Mouse (Mus musculus) neutrophil, adult 5-6 weeks (primary cell): Measurements from ENCODE around the gene Msx2. TPM values are rescaled to one million over a fixed set of nuclear protein-coding genes. Genes with fewer than 3 reads are reported as not detected.

ENCODE experiments used
- ATAC-seq: fragments of 151-379, 151-347 bp; 2 replicates; pipeline ENCODE4 v1.8.0; 2017; ENCODE audit warnings: mild to moderate bottlenecking, moderate TSS enrichment; ENCODE audit not compliant: insufficient number of reproducible peaks, poor library complexity, low FRiP score, severe bottlenecking; ENCODE audit errors: extremely low read depth
- total RNA-seq: library from RNA; stranded (forward); fragments of 200-1000 nt; gene quantifications from 2 replicates; pipeline ENCODE4 v1.2.3, GENCODE M21; 2017

The Msx2 gene
- total RNA-seq = not detected in 2 replicates

- no peak for ATAC-seq
These were observed at the start of gene Msx2 for GRCm38 (mm10) chr13:53472614-53473124. Msx2 (minus strand) TSS chr13:53473074.

DNA sequence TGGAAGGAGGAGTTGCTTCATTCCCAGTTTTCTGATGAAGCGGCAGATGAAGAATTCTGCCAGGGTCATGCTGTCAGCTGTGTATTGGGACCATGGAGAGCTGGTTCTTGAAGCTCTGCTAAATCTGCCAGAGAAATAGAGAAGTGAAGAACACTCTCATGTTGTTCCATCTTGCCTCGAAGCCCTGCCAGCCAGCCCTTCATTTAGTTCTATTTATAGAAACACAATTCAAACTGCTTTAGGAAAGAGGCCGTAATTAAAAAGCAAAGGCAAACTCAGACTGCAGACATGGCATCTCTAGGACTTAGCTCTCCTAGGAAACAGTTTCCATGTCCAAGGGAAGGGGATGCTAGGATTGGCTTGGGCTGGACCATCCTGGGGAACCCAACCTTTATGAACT, 48.6 kb upstream of the Msx2 start:
- ATAC-seq = no peak

DNA sequence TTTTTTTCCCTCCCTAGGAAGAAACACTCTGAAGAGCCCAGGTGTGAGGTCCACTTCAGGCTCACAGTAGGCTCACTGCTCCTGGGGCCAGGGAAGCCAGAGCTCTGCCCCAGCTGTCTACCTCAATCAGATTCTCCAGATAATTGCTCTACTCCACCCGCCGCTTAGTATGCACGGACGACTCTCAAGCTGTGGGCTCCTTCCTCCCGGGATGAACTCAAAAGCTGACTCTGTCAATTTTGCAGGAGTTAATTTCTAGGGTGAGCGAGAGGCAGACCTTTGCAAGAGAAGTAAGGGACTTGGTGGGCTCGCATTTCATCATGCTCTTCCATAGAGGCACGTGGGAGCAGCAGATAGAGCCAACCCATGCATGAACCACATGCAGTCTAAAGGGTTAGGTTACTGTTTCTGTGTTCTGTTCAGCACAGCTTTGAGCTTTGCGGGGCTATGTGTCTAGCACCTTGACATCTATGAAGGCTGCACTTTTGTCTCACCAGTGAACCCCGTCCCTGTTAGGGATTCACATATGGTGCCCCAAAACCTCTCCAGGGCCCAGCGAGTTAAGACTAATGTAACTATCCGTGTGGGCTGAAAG, 47.6 kb upstream of the Msx2 start:
- ATAC-seq = no peak

DNA sequence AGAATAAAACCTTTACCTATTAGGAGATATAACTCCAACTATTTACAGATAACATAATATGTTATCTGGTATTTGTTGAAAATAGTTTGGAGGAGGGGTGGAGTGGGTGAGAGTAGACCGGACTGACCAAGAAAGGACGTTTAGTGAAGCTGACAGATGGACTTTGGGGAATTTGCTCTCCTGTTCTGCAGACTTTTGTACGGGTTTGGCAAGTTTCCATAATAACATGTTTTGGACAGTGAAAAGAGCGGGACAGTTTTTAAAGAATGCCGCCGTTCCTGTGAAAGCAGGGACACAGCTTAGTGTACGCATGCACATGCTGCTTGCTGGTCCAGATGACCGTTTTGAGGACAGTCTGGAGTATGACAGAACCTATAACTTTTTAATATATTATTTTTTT, 46.9 kb upstream of the Msx2 start:
- ATAC-seq = no peak

GRCm38 (mm10) chr13:53518306-53518705, 45.4 kb upstream of the Msx2 start:
- ATAC-seq = no peak

DNA sequence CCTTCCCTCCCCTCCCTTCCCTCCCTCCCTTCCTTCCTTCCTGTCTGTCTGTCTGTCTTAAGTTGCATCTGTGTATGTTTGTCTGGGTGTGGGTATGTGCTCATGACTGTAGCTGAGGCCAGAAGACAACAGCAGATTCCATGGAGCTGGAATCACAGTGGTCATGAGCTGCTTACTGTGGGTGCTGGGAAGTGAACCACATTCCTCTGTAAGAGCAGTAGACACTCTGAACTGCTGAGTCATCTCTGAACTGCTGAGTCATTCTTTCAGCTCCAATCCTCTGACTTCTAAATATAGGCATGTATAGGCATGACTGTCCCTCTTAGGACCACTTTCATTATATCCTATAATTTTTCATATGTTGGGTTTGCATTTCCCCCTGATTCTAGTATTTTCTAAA, 41.7 kb upstream of the Msx2 start:
- no peak for ATAC-seq

- no peak for ATAC-seq
These were observed 38.5 kb upstream of the Msx2 start for GRCm38 (mm10) chr13:53511366-53511765.

- no peak for ATAC-seq
These were observed 29.5 kb upstream of the Msx2 start for GRCm38 (mm10) chr13:53502406-53502805.

DNA sequence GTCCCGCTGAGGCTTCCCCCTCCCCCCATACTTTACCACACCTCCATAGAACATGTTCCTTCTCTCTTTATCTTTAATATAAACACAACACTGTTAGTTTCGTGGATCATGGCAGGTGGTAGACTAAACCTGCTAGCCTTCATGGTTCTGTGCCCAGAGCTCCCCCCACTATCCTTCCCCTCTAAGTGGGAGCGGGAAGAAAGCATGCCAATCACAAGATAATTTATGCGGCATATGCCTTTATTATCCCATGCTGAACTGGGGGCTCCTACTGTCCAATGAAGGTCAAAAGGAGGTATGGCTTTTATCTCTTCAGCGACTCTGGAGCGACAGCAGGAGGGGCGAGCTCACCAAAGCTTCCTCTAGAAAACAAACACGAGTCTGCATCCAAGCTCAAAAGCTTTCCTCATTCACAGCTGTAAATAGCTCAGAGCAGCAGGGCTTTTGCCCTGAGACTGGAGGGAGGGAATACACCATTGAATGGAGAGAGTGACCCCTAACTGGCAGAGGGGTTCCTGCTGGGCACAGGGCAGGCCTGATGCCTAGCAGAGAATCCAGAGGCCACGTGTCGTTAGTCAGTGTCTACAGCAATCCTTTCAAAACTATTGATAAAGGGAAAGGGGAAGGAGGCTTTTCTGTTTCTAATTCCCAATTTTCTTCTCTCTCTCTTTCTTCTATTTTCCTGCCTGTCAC, 28.8 kb upstream of the Msx2 start:
- no peak for ATAC-seq

DNA sequence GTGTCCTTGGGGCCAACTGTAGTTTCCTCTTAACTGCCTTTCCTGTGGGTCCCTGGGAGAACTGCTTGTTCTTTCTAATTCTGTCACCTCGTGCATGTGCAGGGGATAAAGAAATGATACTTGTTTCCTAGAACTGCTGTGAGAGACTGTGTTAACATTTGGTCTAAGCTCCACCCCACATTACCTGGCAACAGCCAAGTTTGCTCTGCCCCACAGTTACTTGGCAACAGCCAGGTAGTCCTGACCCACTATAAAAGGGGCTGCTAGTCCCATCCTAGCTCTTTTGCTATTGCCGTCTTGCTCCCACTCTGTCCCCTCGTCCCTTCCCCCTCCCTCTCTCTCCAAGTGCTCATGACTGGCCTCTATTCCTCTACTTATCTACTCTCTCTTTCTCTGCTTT, 28.2 kb upstream of the Msx2 start:
- ATAC-seq = no peak

DNA sequence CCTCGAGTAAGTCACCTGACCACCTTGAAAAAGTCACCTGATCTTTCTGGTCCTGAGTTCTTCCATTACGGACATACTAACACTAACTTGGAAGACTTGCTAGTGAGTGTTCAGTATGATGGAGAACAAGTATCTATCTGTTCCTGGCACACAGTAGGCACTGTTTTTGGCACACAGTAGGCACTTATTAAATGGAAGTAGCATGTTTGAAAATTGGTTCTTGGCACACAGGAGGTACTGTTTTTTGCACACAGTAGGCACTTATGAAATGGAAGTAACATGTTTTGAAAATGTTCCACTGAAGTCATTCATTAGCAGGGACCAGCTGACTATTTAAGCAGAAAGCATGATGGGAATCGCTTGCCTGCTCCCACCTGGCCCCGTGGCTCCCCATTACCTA, 13.6 kb upstream of the Msx2 start:
- ATAC-seq = no peak

DNA sequence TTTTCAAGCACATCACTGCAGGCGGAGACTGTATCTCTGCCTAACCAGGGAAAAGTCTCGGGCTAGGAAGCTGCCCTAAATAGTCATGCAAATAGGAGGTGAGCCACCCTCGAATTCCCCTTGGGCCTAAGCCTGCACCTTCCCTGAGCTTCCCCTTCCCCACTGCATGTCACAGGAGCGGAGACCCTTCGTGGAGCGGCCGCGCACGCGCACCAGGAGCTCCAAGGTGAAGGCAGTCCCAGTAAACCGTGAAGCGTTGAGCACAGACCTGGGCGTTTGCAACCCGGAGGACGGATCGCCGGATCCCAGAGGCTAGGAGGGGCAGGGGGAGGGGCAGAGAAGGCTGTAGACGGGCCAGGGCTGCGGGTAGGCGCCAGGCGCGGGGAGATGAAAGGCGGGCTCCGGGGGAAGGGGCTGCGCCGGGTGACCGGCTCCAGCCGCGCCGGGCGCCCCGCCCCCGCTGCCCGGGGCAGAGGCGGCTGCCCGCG, 2.9 kb upstream of the Msx2 start:
- ATAC-seq = no peak

DNA sequence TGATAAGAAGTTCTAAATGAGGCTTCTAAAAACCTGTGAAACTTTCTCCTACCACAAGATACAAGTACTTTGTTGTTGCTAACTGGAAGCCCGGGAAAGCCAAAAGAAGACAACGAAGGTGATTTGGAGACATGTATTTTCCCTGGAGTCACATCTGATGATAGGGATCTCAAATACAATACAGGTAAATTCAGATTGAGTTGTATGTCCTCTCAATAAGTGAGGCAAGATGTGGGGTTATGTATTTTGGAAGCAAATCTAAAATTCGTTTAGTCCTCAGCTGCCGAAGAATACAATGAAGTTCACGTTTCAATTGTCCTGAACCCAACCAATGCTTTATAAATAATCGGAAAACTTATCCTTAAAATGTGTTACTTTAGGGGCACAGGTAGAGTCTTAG, 1.6 kb upstream of the Msx2 start:
- ATAC-seq = no peak

- no peak for ATAC-seq
These were observed 1.1 kb upstream of the Msx2 start for GRCm38 (mm10) chr13:53473991-53474390.

GRCm38 (mm10) chr13:53473291-53473690, 417 bp upstream of the Msx2 start:
- no peak for ATAC-seq

GRCm38 (mm10) chr13:53471926-53472613, 804 bp downstream of the Msx2 start:
- no peak for ATAC-seq

GRCm38 (mm10) chr13:53471411-53471810, 1.5 kb downstream of the Msx2 start:
- no peak for ATAC-seq

GRCm38 (mm10) chr13:53470437-53471151, 2.3 kb downstream of the Msx2 start:
- no peak for ATAC-seq

DNA sequence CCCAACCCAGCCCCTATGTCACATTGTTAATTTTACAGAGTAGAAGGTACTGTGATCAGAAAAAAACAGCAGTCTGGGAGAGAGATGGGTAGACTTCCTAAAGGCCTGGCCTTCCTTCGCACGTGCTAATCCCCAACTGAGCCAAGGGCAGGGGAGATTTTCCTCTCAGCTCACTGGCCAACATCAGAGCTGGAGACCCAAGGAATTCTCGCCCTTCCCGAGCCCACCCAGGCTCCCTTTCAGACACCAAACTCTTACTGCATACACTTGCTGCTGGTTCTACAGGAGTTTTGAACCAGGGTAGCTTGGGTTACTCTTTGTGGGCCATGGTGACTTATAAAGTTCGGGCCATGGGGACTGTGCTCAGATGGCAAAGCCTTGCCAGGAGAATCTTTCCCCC, 3.1 kb downstream of the Msx2 start:
- no peak for ATAC-seq
